Mouse (Mus musculus) cerebellum, adult 2 months (tissue): ENCODE measurements around the gene Ggt6.

Experiments
- CTCF ChIP-seq: fragments of 200-500 bp; IDR thresholded peaks from 2 replicates; pipeline ENCODE4 v1.5.1; 2011; ENCODE audit warnings: low read depth, mild to moderate bottlenecking, control low read depth, low read length, moderate library complexity, borderline replicate concordance; ENCODE audit not compliant: insufficient read depth
- POLR2A ChIP-seq: fragments of 200-500 bp; IDR thresholded peaks from 2 replicates; pipeline ENCODE4 v1.6.1; 2011; ENCODE audit warnings: low read length, control low read depth, borderline replicate concordance; ENCODE audit not compliant: insufficient read depth

DNA sequence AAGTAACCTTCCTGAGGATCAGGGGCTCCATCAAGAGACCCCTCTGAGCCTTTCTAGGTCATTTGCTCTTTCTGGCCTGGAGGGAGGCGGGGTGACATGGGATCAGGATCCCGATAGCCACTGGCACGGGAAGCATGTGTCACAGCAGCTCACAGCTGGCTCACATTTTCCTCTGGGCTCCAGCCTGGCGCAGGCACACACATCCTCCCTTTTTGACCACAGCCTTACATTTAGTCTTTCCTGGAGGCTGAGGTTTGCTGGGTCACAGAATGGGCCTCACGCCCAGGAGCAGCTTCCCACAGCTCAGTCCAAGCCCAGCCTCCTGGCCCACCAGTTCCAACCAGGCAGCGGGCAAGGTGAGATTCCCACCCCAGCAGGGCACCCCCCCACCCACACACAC, 42.9 kb downstream of the Ggt6 start:
- TF ChIP-seq POLR2A = no peak
- TF ChIP-seq CTCF = no peak
